In the genomic region with DNA sequence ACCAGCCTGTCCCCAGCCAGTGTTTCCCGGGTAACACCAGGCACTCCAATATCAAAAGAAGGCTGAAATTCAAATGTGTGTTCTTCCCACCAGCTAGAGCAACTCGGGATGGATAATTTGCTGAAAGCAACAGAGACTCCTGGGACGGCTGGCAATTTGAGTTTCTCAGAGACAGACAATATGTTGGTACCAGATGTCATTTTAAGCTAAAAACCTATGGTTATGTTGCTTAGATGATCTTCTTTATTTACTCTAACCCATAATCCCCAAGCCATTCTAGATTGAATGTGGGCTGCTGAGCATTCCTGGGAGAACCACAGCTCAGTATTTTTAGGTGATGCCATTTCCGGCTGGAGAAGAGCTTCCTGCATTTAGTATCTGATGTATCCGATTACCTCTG, we compare ENCODE assay signal across 26 mouse cellular contexts. TPM values are rescaled to one million over a fixed set of nuclear protein-coding genes. Genes with fewer than 3 reads are reported as not detected.
DNase-seq lines count a peak whose midpoint lies in the region; ATAC-seq and TF ChIP-seq lines count a peak whose summit lies in the region.
"Had no signal": no experiment of that assay in that cellular context is flagged by ENCODE, and none has a peak within 500 bp of the region (broad histone marks: within the 10 kb centered on the region; RNA-seq: fewer than 3 reads in every experiment).

No protein-coding gene starts in this region.

- ATAC-seq in hindbrain, embryonic 13.5 days (ENCODE audit: low FRiP score) = no peak
- ATAC-seq in hindbrain, embryonic 14.5 days (ENCODE audit: low FRiP score) = no peak
- ATAC-seq in midbrain, embryonic 13.5 days = no peak
- ATAC-seq in midbrain, embryonic 11.5 days (ENCODE audit: low FRiP score) = no peak
- ATAC-seq: activated CD4-positive, CD25-positive, alpha-beta regulatory T cell, adult 4 months; hindbrain, embryonic 16.5 days; intestine, embryonic 16.5 days had no signal

- H3K27me3 ChIP-seq in cerebellum, adult 2 months (ENCODE audit: control insufficient read depth, insufficient read depth, low read length) = no peaks in the 10 kb centered on the region
- H3K27me3 ChIP-seq in hindbrain, embryonic 13.5 days = no peaks in the 10 kb centered on the region
- H3K27me3 ChIP-seq in hindbrain, embryonic 14.5 days (ENCODE audit: control insufficient read depth, insufficient read depth, low read length) = no peaks in the 10 kb centered on the region
- H3K27me3 ChIP-seq in midbrain, embryonic 13.5 days = no peaks in the 10 kb centered on the region
- no peaks in the 10 kb centered on the region for H3K27me3 ChIP-seq in midbrain, embryonic 11.5 days (ENCODE audit: control insufficient read depth, insufficient read depth, low read length)
- H3K27me3 ChIP-seq: heart, embryonic 15.5 days; limb, embryonic 15.5 days; megakaryocyte, embryonic 14.5 days had no signal

- no peak for DNase-seq in cerebellum, adult 2 months
- no peak for DNase-seq in cerebellum, adult 9-10 months
- no peak for DNase-seq in hindbrain, embryonic 14.5 days (ENCODE audit: low spot score)
- DNase-seq in midbrain, embryonic 11.5 days (ENCODE audit: low spot score, missing footprints) = no peak
- DNase-seq in brain, adult 2 months (ENCODE audit: low read depth, low spot score) = peak; percentile 58
- DNase-seq in urinary bladder, postnatal 36 days (ENCODE audit: low spot score in 2 of 2) = no peak
- DNase-seq: adrenal gland, adult 8-10 months; cerebellum, adult 8-10 months; heart, postnatal 36 days; kidney, adult 9 months; kidney, postnatal 14 days; left cerebral cortex, postnatal 4 days; lung, embryonic 14.5 days; retina, postnatal 1 day; thymus, adult 2 months; thymus, postnatal 4 days had no signal

- no peaks in the 10 kb centered on the region for H3K36me3 ChIP-seq in hindbrain, embryonic 13.5 days
- H3K36me3 ChIP-seq in hindbrain, embryonic 14.5 days (replicated peaks; ENCODE audit: control insufficient read depth, insufficient read depth) = no peaks in the 10 kb centered on the region
- H3K36me3 ChIP-seq in midbrain, embryonic 13.5 days = no peaks in the 10 kb centered on the region
- H3K36me3 ChIP-seq in midbrain, embryonic 11.5 days (ENCODE audit: control insufficient read depth, insufficient read depth, low read length) = no peaks in the 10 kb centered on the region
- H3K36me3 ChIP-seq: heart, embryonic 15.5 days; limb, embryonic 15.5 days had no signal

- WGBS in cerebellum, adult 2 months = 34% methylated on average over 5 of the region's 5 CpGs
- 48% methylated on average over 5 of the region's 5 CpGs for WGBS in hindbrain, embryonic 13.5 days
- whole genome bisulfite sequencing in hindbrain, embryonic 14.5 days = 37% methylated on average over 5 of the region's 5 CpGs
- WGBS in midbrain, embryonic 13.5 days = 43% methylated on average over 5 of the region's 5 CpGs
- WGBS in midbrain, embryonic 11.5 days = 56% methylated on average over 5 of the region's 5 CpGs

- H3K27ac ChIP-seq in cerebellum, adult 2 months (ENCODE audit: insufficient read depth, low read length) = 0 out of 2 replicates have a peak overlapping the region, but pooled peaks have one; percentile 40
- H3K27ac ChIP-seq in hindbrain, embryonic 13.5 days = peak overlapping the region; percentile 25; the same call in 1 of the 2 replicates
- H3K27ac ChIP-seq in hindbrain, embryonic 14.5 days = no peak overlapping the region
- H3K27ac ChIP-seq in midbrain, embryonic 13.5 days = peak overlapping the region; percentile 6; the same call in 1 of the 2 replicates
- no peak overlapping the region; the same call in 1 of the 2 replicates for H3K27ac ChIP-seq in midbrain, embryonic 11.5 days (ENCODE audit: low read depth, low read length)
- H3K27ac ChIP-seq: heart, embryonic 15.5 days; layer of hippocampus, adult 2 months; limb, embryonic 15.5 days; liver, embryonic 14.5 days had no signal

- no peak for TF ChIP-seq POLR2A in cerebellum, adult 2 months (IDR thresholded peaks at IDR 0.05; ENCODE audit: borderline replicate concordance, insufficient read depth, low read length)

- peaks cover 22% of the 10 kb centered on the region for H3K4me1 ChIP-seq in cerebellum, adult 2 months (ENCODE audit: control insufficient read depth, insufficient read depth, low read length)
- peaks cover 39% of the 10 kb centered on the region for H3K4me1 ChIP-seq in hindbrain, embryonic 13.5 days (replicated peaks)
- H3K4me1 ChIP-seq in hindbrain, embryonic 14.5 days (replicated peaks; ENCODE audit: control insufficient read depth, insufficient read depth, low read length) = peaks cover 14% of the 10 kb centered on the region
- peaks cover 34% of the 10 kb centered on the region for H3K4me1 ChIP-seq in midbrain, embryonic 13.5 days (replicated peaks)
- H3K4me1 ChIP-seq in midbrain, embryonic 11.5 days (ENCODE audit: control insufficient read depth, insufficient read depth, low read length) = peaks cover 7% of the 10 kb centered on the region
- H3K4me1 ChIP-seq: heart, embryonic 15.5 days; limb, embryonic 15.5 days; megakaryocyte, embryonic 14.5 days had no signal

- no peaks in the 10 kb centered on the region for H3K9me3 ChIP-seq in hindbrain, embryonic 13.5 days
- no peaks in the 10 kb centered on the region for H3K9me3 ChIP-seq in hindbrain, embryonic 14.5 days (ENCODE audit: control insufficient read depth, low read length)
- no peaks in the 10 kb centered on the region for H3K9me3 ChIP-seq in midbrain, embryonic 13.5 days
- H3K9me3 ChIP-seq in midbrain, embryonic 11.5 days (ENCODE audit: control insufficient read depth, low read length) = no peaks in the 10 kb centered on the region
- H3K9me3 ChIP-seq: heart, embryonic 15.5 days; limb, embryonic 15.5 days; megakaryocyte, embryonic 14.5 days had no signal

- no peak overlapping the region for H3K9ac ChIP-seq in hindbrain, embryonic 13.5 days
- no peak overlapping the region for H3K9ac ChIP-seq in hindbrain, embryonic 14.5 days
- no peak overlapping the region for H3K9ac ChIP-seq in midbrain, embryonic 13.5 days (replicated peaks)
- no peak overlapping the region for H3K9ac ChIP-seq in midbrain, embryonic 11.5 days (ENCODE audit: low read length)
- H3K9ac ChIP-seq: heart, embryonic 15.5 days; limb, embryonic 15.5 days; liver, embryonic 14.5 days; lung, embryonic 14.5 days had no signal

- no peak overlapping the region for H3K4me3 ChIP-seq in cerebellum, adult 2 months (replicated peaks; ENCODE audit: insufficient read depth, low read depth, low read length)
- H3K4me3 ChIP-seq in hindbrain, embryonic 13.5 days = no peak overlapping the region
- H3K4me3 ChIP-seq in hindbrain, embryonic 14.5 days (replicated peaks; ENCODE audit: low read length) = no peak overlapping the region
- H3K4me3 ChIP-seq in midbrain, embryonic 13.5 days (replicated peaks) = no peak overlapping the region
- no peak overlapping the region for H3K4me3 ChIP-seq in midbrain, embryonic 11.5 days (ENCODE audit: low read depth, low read length)
- H3K4me3 ChIP-seq: heart, embryonic 15.5 days; layer of hippocampus, adult 2 months; limb, embryonic 15.5 days; megakaryocyte, embryonic 14.5 days had no signal

- no peak overlapping the region for H3K4me2 ChIP-seq in hindbrain, embryonic 13.5 days
- no peak overlapping the region for H3K4me2 ChIP-seq in hindbrain, embryonic 14.5 days (replicated peaks)
- H3K4me2 ChIP-seq in midbrain, embryonic 13.5 days (replicated peaks) = no peak overlapping the region
- no peak overlapping the region for H3K4me2 ChIP-seq in midbrain, embryonic 11.5 days
- H3K4me2 ChIP-seq: heart, embryonic 15.5 days; limb, embryonic 15.5 days; lung, embryonic 14.5 days had no signal

- no peak for TF ChIP-seq CTCF in cerebellum, adult 2 months (IDR thresholded peaks at IDR 0.05; ENCODE audit: borderline replicate concordance, insufficient read depth, low read depth, low read length)

RNA-seq across cellular contexts. Expression of a gene that starts 56.3 kb away (rescaled TPM):
- polyA plus RNA-seq in cerebellum, adult 2 months (2012; rRNA removed) = 27.5 and 31.1 TPM in 2 replicates
- 8.3 and 9.0 TPM in 2 replicates for polyA plus RNA-seq in hindbrain, embryonic 13.5 days (2015; fragmentation: Nextera tagmentation; extraction: Ambion mirVana)
- polyA plus RNA-seq in hindbrain, embryonic 14.5 days (2014; fragmentation: Nextera tagmentation; extraction: Ambion mirVana) = 13.4 and 15.3 TPM in 2 replicates
- 8.2 and 9.1 TPM in 2 replicates for polyA plus RNA-seq in midbrain, embryonic 13.5 days (2015; fragmentation: Nextera tagmentation; extraction: Ambion mirVana)
- 6.7 and 7.1 TPM in 2 replicates for polyA plus RNA-seq in midbrain, embryonic 11.5 days (2014; fragmentation: Nextera tagmentation; extraction: Ambion mirVana)
- polyA plus RNA-seq: activated CD4-positive, CD25-positive, alpha-beta regulatory T cell, adult 4 months had no signal

Comparison
In these comparisons a context has a peak if more than half of its experiments do, and no peak if none do; other contexts are left out.
1. H3K27ac ChIP-seq: peak in cerebellum, adult 2 months (single experiment), hindbrain, embryonic 13.5 days (single experiment) and midbrain, embryonic 13.5 days (single experiment); none in hindbrain, embryonic 14.5 days (single experiment) and midbrain, embryonic 11.5 days (single experiment).